Mouse (Mus musculus): ENCODE results near the gene Nrp2.

Gene Nrp2

GRCm38 (mm10) chr1:62723891-62724290, 20.8 kb downstream of the Nrp2 start:
- CTCF ChIA-PET: no interaction called here

DNA sequence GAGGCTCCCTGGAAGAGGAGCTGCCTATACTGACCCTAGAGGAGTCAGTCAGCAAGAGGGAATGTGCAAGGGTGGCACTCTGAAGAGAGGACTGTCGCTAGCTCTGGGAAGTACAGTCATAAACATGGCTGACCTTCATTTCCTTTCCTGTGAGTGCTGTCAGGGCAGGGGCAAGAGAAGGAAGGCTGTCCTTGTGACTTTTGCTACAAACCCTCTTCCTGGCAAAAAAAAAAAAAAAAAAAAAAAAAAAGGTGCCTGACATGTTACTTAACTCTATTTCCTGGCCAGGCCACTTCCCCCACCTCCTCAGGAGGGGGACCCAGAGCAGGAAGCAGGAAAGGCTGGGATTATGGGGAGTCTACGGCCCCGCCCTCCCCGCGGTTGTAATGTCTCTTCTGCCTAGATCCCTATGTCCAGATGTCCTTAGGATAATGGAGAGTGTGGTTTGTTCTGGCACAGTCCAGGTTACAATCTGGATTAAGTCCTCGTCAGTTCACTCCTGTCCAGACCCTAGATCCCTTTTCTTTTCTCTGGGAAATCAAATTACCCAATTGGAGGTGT, 21.5 kb downstream of the Nrp2 start:
- CTCF ChIA-PET: no interaction called here

- CTCF ChIA-PET: no interaction called here
These were observed 22.1 kb downstream of the Nrp2 start for GRCm38 (mm10) chr1:62725032-62725678.

DNA sequence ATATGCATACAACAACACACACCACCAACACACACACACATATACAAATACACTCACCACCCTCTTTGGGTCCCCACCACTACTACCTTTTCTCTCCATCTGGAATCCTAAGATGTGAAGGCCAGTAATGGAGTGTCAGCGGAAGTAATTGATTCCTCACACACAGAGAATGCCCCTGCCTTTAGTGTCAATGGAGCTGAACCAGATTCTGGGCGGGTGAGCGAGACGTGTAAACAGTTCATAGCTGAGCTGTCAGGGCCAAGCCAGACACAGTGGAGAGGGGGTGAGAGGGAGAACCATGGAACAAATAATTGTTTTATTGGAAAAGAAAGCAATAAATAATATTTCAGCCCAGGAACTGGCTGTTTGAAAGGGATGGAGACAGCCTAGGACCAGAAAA, 24.1 kb downstream of the Nrp2 start:
- CTCF ChIA-PET: no interaction called here

DNA sequence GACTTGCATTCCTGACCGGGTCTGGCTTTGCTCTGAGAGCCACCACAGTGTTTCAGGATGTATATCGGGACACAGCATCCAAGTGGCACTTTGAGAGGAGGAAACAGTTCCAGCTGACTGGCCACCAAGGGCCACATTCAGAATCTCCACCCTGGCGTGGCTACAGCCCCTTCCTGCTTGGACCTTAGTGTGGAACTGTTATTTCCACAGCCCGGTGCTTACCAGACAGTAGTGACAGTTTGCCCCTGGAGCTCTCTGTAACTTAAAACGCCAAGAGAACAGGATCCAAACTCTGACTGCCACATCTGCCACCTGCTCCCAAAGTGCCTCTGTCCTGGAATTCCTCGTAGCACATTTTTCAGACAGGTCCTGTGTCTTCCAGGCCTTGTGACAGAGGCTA, 25.3 kb downstream of the Nrp2 start:
- CTCF ChIA-PET: no interaction called here

DNA sequence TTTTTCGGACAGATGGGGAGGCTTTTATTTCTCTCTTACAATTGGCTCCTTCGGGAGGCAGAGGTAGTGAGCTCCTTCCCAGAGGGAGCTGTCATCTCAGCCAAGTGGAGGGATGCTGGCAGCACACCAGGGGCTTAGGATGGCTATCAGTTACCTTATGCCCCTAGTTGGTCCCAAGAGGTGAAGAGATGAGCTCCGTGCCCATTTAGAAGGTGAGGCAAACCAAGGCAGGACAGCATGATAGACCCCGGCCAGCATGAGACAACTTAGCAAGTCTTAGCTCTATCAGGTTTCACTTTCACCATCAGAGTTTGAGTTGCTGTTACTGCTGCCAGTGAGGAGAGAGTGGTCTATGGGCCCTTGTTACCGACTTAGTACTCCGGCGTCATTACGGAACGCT, 25.8 kb downstream of the Nrp2 start:
- CTCF ChIA-PET: no interaction called here

DNA sequence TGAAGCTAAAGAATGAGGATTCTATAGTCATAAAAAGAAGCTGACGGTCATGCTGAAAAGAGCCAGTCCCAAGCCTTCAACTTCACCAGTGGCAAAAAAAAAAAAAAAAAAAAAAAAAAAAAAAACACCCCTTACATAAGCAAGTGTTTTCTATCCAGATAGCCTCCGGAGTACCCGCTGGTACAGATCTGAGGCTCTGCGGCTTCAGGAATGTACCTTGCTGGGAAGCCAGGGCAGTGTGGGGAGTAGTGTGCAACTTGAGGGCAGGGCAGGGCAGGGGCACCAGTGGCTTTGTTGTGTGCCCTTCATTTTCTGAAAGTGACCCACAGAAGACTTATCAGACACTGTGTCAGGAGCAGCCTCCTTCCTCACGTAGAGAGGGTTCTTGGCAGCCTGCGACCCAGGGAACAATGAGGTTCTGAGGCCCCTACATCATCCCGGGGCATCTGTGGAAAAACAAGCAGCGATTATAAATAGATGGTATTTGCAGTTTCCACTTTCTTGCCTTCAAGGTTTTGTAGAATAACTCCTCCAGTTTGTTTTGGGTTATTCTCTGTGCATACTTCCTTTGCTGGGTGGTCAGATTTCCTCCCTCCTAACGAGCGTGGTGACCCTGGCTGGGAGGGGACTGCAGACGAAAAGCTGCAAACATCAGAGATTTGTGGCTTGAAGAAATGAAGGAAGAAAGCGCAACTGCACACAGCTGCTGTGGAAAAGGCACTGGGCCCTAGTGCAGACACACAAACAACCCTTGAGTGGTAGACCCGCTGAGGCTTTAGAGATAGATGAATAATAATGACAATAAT, 26.5 kb downstream of the Nrp2 start:
- CTCF ChIA-PET: no interaction called here

DNA sequence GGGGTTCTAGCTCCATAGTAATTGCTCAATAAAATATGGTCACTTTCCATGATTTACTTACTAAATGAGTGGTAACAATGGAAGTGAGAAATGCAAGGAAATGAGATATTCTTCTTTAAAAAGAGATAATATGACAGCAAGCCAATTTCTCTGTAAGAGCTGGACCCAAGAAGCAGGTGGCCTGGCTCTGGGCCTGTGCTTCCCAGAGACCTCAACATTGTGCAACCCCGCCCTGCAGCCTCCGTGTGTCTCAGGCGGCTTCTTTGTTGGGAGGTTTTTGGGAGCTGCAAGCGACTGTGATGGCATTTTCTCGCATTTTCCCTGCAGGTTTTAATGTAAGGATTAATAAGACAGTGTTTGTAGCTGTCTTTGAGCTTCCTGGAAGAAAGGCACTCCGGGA, 29.0 kb downstream of the Nrp2 start:
- CTCF ChIA-PET: no interaction called here

GRCm38 (mm10) chr1:62734420-62734931, 31.4 kb downstream of the Nrp2 start:
- CTCF ChIA-PET: interaction anchor here (0.7 kb wide), 1 partner anchor 27 kb away, joined by 3 read pairs; no protein-coding TSS in a partner anchor

GRCm38 (mm10) chr1:62734980-62735379, 31.9 kb downstream of the Nrp2 start:
- CTCF ChIA-PET: no interaction called here

GRCm38 (mm10) chr1:62735835-62736234, 32.8 kb downstream of the Nrp2 start:
- CTCF ChIA-PET: no interaction called here

GRCm38 (mm10) chr1:62736455-62737012, 33.4 kb downstream of the Nrp2 start:
- CTCF ChIA-PET: no interaction called here

- CTCF ChIA-PET: no interaction called here
These were observed 35.1 kb downstream of the Nrp2 start for GRCm38 (mm10) chr1:62738165-62738564.

GRCm38 (mm10) chr1:62742092-62742491, 39.0 kb downstream of the Nrp2 start:
- CTCF ChIA-PET: no interaction called here

DNA sequence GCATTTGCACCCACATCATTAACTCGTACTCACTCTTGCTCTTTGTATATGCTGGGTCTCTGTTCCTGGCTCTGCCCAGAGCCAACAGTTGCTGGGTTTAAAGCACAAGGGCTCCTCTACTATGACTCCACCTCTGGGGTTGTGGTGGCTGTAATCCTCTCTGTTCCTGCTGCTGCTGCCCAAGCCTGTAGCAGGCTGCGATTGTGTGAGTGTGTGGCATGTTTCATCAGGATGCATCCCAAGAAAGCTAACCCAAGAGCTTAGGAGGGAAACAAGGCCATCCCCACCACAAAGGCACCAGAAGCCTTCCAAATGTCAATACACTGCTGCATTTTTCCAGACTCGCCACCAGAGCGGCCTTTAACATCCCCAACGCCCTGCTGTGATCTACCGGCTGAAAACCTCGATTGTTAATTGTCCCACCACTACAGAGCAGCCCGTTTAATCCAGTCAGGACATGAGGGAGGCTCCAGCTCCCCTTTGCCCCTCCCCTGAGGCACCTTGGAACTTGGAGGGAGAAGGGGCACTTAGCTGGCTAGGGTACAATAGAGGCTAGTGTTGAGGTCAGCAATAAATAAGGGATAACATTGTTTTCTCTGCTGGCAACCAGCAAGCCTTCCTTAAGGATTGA, 40.1 kb downstream of the Nrp2 start:
- CTCF ChIA-PET: no interaction called here

GRCm38 (mm10) chr1:62745889-62746288, 42.8 kb downstream of the Nrp2 start:
- CTCF ChIA-PET: no interaction called here

DNA sequence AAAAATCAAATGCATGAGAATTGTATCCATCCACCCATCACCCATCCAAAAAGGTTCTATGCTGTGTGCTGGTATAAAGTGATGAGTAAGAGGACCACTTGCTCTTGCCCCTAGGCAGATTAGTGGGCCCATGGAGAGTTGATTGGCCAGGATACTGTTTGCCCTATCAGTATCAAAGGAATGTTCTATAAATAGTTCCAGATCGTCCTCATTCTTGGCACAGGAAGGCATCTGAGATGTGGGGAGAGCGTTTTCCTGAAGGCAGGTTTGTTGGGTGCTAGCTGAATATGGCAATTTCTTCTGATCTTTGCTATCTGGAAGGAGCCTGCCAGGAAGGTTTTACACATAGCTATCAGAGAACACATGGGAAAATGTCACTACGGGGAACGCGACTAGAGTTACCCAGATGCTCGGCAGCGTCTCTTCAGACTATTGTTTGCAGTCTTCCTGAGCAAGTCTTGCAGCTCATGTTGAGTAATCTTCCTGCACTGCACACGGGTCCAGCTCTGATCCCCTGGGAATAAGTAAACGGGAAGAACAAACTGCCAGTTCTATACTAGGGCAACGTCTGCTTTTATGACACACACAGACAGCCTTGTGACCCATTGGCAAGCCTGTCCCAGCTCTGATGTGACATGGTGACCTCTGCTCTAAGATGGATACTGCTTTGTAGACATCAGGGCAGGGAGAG, 44.5 kb downstream of the Nrp2 start:
- CTCF ChIA-PET: no interaction called here

GRCm38 (mm10) chr1:62748361-62748760, 45.3 kb downstream of the Nrp2 start:
- CTCF ChIA-PET: no interaction called here

DNA sequence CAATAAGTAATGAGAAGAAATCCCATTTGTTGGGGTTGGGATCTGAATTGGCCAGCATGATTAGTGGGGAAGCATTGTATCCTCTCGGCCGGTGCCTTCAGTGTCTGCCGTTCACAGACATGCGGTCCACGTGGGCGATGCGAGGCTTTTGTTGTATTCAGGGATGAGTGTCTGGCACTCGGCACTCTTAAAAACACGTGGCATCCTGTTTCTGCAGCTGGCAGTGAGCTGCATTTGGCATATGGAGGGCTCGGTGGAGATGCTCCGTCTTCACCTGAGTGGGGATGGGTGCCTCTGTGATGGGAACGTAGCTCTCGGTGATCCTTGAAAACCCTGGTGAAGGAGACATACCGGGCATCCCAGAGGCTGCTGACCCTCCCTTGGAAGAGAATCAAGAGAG, 46.6 kb downstream of the Nrp2 start:
- CTCF ChIA-PET: no interaction called here

DNA sequence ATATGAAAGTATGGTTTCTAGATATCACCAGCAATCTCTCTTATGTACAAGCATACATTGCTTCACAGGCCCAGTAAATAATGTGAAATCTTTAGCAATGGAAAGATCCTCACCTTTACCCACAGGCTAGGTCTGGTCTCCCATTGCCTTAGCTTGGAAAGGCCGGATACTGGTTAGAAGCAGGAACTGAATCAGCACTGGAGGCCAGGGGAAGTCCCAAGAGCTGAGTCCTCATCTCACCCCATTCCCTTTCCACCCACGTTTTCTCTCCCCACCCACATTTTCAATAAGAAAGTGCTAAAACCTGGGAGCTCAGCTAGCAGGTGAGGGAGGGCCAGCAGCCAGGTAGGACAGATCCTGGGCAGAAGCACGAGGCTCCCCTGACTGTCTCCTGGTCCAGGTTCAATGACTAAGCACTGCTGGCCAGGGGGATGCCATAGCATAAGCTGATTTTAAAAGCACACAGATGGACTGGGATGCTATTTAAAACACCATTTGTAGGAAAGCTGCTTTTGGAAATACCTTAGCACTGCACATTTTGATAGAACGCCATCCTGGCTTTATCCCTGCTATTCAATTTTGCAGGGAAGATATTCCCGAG, 47.4 kb downstream of the Nrp2 start:
- CTCF ChIA-PET: no interaction called here
